8 mouse cellular contexts compared by ENCODE assay signal in the genomic region with DNA sequence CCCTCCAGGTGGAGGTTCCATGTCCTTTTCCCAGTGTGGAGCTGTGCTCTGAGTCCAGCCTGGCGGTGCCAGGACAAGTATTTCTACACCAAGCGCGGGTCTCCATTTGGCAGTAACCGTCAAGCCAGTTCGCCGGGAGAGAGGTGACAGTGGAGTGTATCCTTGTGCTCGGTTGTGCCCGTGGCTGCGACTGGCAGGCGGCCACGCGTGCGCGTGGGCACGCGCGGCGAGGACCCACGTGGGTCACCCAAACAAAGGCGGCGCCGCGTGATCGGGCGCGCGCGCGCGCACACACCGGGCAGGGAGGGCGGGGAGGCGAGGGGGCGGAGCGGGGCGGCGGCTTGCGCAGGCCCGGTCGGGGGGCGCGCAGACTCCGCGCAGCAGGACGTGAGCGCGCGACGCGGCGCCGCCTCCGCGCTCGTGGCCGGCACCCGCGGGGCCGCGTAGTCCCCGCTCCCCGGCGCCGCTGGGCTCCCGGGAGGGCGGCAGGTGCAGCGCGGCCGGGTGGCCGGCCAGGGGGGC. TPM values are rescaled to one million over a fixed set of nuclear protein-coding genes. Genes with fewer than 3 reads are reported as not detected.
DNase-seq lines count a peak whose midpoint lies in the region; ATAC-seq and TF ChIP-seq lines count a peak whose summit lies in the region.

No protein-coding gene starts in this region.

- peak; percentile 81 for DNase-seq in adipocyte (ENCODE audit: low spot score)
- peak; percentile 92 for DNase-seq in gastrocnemius, adult 2 months
- peak; percentile 97 for DNase-seq in hindbrain, postnatal 0 days (ENCODE audit: low spot score)
- peak; percentile 89 to 90 for DNase-seq in left cerebral cortex, adult 2 months (ENCODE audit: extremely low spot score in 1 of 2, low spot score in 2 of 2)
- DNase-seq in right cerebral cortex, postnatal 10 days (ENCODE audit: low spot score in 2 of 2), result peak; percentile 94 to 96
- DNase-seq in urinary bladder, postnatal 25 days (ENCODE audit: low spot score), result peak; percentile 74

- H3K9me3 ChIP-seq in hindbrain, postnatal 0 days (ENCODE audit: low read length), result no peaks in the 10 kb centered on the region

- H3K9ac ChIP-seq in hindbrain, postnatal 0 days (replicated peaks; ENCODE audit: low read length), result peak overlapping the region; percentile 97

- H3K27me3 ChIP-seq in hindbrain, postnatal 0 days (ENCODE audit: insufficient read depth, low read length), result no peaks in the 10 kb centered on the region

- no peak for TF ChIP-seq CTCF in cortical plate, adult 2 months (IDR thresholded peaks at IDR 0.05; ENCODE audit: extremely low read depth, insufficient read depth, low read length)
- TF ChIP-seq CTCF in gastrocnemius, adult 2 months (IDR thresholded peaks at IDR 0.05), result no peak
- no peak for TF ChIP-seq CTCF in hindbrain, postnatal 0 days (IDR thresholded peaks at IDR 0.05; ENCODE audit: low read depth)
- no peak for TF ChIP-seq CTCF in left cerebral cortex, adult 2 months (IDR thresholded peaks at IDR 0.05)

- H3K4me3 ChIP-seq in cortical plate, adult 2 months (ENCODE audit: insufficient read depth, low read length), result peak overlapping the region; percentile 73
- peak overlapping the region; percentile 97 for H3K4me3 ChIP-seq in gastrocnemius, adult 2 months
- H3K4me3 ChIP-seq in hindbrain, postnatal 0 days (ENCODE audit: low read length), result peak overlapping the region; percentile 82
- H3K4me3 ChIP-seq in left cerebral cortex, adult 2 months, result peak overlapping the region; percentile 96
- peak overlapping the region; percentile 15; the same call in 1 of the 2 replicates for H3K4me3 ChIP-seq in macrophage (ENCODE audit: inconsistent target)

- intact Hi-C loops in gastrocnemius, adult 2 months (cut with DNase I), result loop anchor here (1.0 kb wide), 1 partner anchor 64 kb away; no protein-coding TSS in a partner anchor
- intact Hi-C loops in left cerebral cortex, adult 2 months (cut with DNase I), result loop anchor here (1.0 to 10.0 kb wide), 3 partner anchors 24 to 156 kb away; a partner anchor contains a TSS

- no peaks in the 10 kb centered on the region for H3K36me3 ChIP-seq in hindbrain, postnatal 0 days (ENCODE audit: insufficient read depth, low read length)
- H3K36me3 ChIP-seq in macrophage (ENCODE audit: inconsistent target), result no peaks in the 10 kb centered on the region

- H3K4me2 ChIP-seq in hindbrain, postnatal 0 days (ENCODE audit: low read depth, low read length), result peak overlapping the region; percentile 93

- H3K4me1 ChIP-seq in cortical plate, adult 2 months (ENCODE audit: control insufficient read depth, insufficient read depth, low read length), result peaks cover 18% of the 10 kb centered on the region; the same call in 1 of the 2 replicates
- peaks cover 43% of the 10 kb centered on the region for H3K4me1 ChIP-seq in hindbrain, postnatal 0 days (ENCODE audit: insufficient read depth, low read length)

- peak overlapping the region; percentile 91 for H3K27ac ChIP-seq in cortical plate, adult 2 months (ENCODE audit: insufficient read depth, low read length)
- H3K27ac ChIP-seq in gastrocnemius, adult 2 months, result peak overlapping the region; percentile 93
- H3K27ac ChIP-seq in hindbrain, postnatal 0 days, result peak overlapping the region; percentile 95
- peak overlapping the region; percentile 97 for H3K27ac ChIP-seq in left cerebral cortex, adult 2 months
- H3K27ac ChIP-seq in macrophage, result no peak overlapping the region

- peak; percentile 77 for ATAC-seq in hindbrain, postnatal 0 days

- 0% methylated on average over 53 of the region's 70 CpGs for WGBS in hindbrain, postnatal 0 days
- WGBS in macrophage (ENCODE audit: missing documents), result 0% methylated on average over 48 of the region's 70 CpGs

- no peaks in the 10 kb centered on the region for H3K79me2 ChIP-seq in macrophage (ENCODE audit: inconsistent target)

- TF ChIP-seq POLR2A in cortical plate, adult 2 months (IDR thresholded peaks at IDR 0.05; ENCODE audit: extremely low read depth, insufficient read depth, low read length), result no peak

RNA-seq across cellular contexts. Expression of a gene that starts 1.0 kb away (rescaled TPM):
- polyA plus RNA-seq in cortical plate, adult 2 months (2012; rRNA removed), result 32.6 and 34.3 TPM in 2 replicates
- 10 to 100 TPM in 1 of 2 experiments, 1 to 10 TPM in 1; 5.8 to 11.4 TPM for total RNA-seq in gastrocnemius, adult 2 months (2021)
- total RNA-seq in hindbrain, postnatal 0 days (2014; rRNA removed), result 36.2 and 40.9 TPM in 2 replicates
- polyA plus RNA-seq in hindbrain, postnatal 0 days (2015; fragmentation: Nextera tagmentation; extraction: Ambion mirVana), result 18.6 and 19.0 TPM in 2 replicates
- 10 to 100 TPM; 46.2 to 51.7 TPM for total RNA-seq in left cerebral cortex, adult 2 months (2021)
- total RNA-seq in macrophage (2018; cell fraction: chromatin; rRNA removed), result 10 to 100 TPM in 2 of 26 experiments, 1 to 10 TPM in 20, under 1 TPM in 3, not detected in 1; 0.52 to 13.4 (median 3.5) TPM
- total RNA-seq in macrophage (2018; cell fraction: cytosol; rRNA removed), result 1 to 10 TPM in 12 of 26 experiments, under 1 TPM in 14; 0.41 to 3.3 (median 0.89) TPM
- total RNA-seq in macrophage (2018; cell fraction: nucleus; rRNA removed), result 10 to 100 TPM in 1 of 26 experiments, 1 to 10 TPM in 17, under 1 TPM in 8; 0.43 to 11.3 (median 2.1) TPM
- 1.2 to 2.1 TPM (median 1.9 TPM) in 3 replicates for polyA plus RNA-seq in macrophage (2018)

RNA-seq across cellular contexts. Expression of a gene that starts 24.9 kb away (rescaled TPM):
- 2.2 and 2.4 TPM in 2 replicates for polyA plus RNA-seq in cortical plate, adult 2 months (2012; rRNA removed)
- total RNA-seq in gastrocnemius, adult 2 months (2021), result under 1 TPM; 0.13 to 0.28 TPM
- total RNA-seq in hindbrain, postnatal 0 days (2014; rRNA removed), result 16.4 and 19.4 TPM in 2 replicates
- polyA plus RNA-seq in hindbrain, postnatal 0 days (2015; fragmentation: Nextera tagmentation; extraction: Ambion mirVana), result 0.98 and 0.99 TPM in 2 replicates
- 1 to 10 TPM; 3.7 to 4.6 TPM for total RNA-seq in left cerebral cortex, adult 2 months (2021)
- total RNA-seq in macrophage (2018; cell fraction: chromatin; rRNA removed), result not detected
- total RNA-seq in macrophage (2018; cell fraction: cytosol; rRNA removed), result under 1 TPM in 8 of 26 experiments, not detected in 18; under 0.01 to 0.05 (median under 0.01) TPM
- under 1 TPM in 6 of 26 experiments, not detected in 20; 0.04 to 0.30 (median 0.07) TPM for total RNA-seq in macrophage (2018; cell fraction: nucleus; rRNA removed)
- not detected in 3 replicates for polyA plus RNA-seq in macrophage (2018)

Comparison
In these comparisons a context has a peak if more than half of its experiments do, and no peak if none do; other contexts are left out.
1. H3K4me3 ChIP-seq: peak in every context shown above with its lines; median percentile 97 in gastrocnemius, adult 2 months; 96 in left cerebral cortex, adult 2 months; 82 in hindbrain, postnatal 0 days; 73 in cortical plate, adult 2 months; 15 in macrophage.